Comparison of ENCODE assay signal across 8 mouse cellular contexts in genomic region chr14:47648706-47649630, GRCm38 (mm10). TPM values are rescaled to one million over a fixed set of nuclear protein-coding genes. Genes with fewer than 3 reads are reported as not detected.
DNase-seq lines count a peak whose midpoint lies in the region; ATAC-seq and TF ChIP-seq lines count a peak whose summit lies in the region.

No protein-coding gene starts in this region.

- TF ChIP-seq RAD21 in CH12.LX (IDR thresholded peaks at IDR 0.05; ENCODE audit: low read depth, low read length), result no peak

- H3K36me3 ChIP-seq in CH12.LX (replicated peaks in 1 of 2; ENCODE audit: control insufficient read depth in 1 of 2, insufficient read depth in 1 of 2, low read length in 1 of 2), result peaks cover 0 to 4% of the 10 kb centered on the region in 2 experiments
- H3K36me3 ChIP-seq in forebrain, embryonic 13.5 days (ENCODE audit: poor library complexity, severe bottlenecking), result no peaks in the 10 kb centered on the region
- no peaks in the 10 kb centered on the region for H3K36me3 ChIP-seq in liver, postnatal 0 days (replicated peaks; ENCODE audit: insufficient read depth, low read length)
- no peaks in the 10 kb centered on the region for H3K36me3 ChIP-seq in neural tube, embryonic 14.5 days (ENCODE audit: control insufficient read depth, insufficient read depth, low read length)
- no peaks in the 10 kb centered on the region for H3K36me3 ChIP-seq in testis, adult 2 months (ENCODE audit: control insufficient read depth, insufficient read depth, low read length)

- dilution Hi-C loops in CH12.LX (cut with MboI; ENCODE audit: extremely low pct_ligation_motif_present, extremely low pct_unique_long_range_greater_than_20kb, low sequenced_read_pairs), result no loop called here

- peak; percentile 49 for DNase-seq in CH12.LX (ENCODE audit: extremely low read depth)
- DNase-seq in c-Kit-positive CD71-positive TER-119-positive erythroid progenitor cells, embryonic 14.5 days (ENCODE audit: low spot score), result peak; percentile 41
- DNase-seq in heart, postnatal 10 days, result peak; percentile 85 to 89
- peak; percentile 75 for DNase-seq in layer of hippocampus, adult 11-12 months (ENCODE audit: low spot score)
- DNase-seq in liver, postnatal 0 days, result peak; percentile 80

- H3K4me3 ChIP-seq in CH12.LX (replicated peaks in 1 of 3; ENCODE audit: low read depth in 2 of 3, low read length in 2 of 3, poor library complexity in 1 of 3), result peak overlapping the region; percentile 69 to 99 (median 88)
- H3K4me3 ChIP-seq in forebrain, embryonic 13.5 days, result peak overlapping the region; percentile 95
- peak overlapping the region; percentile 78 for H3K4me3 ChIP-seq in liver, postnatal 0 days (ENCODE audit: low read depth, low read length)
- H3K4me3 ChIP-seq in neural tube, embryonic 14.5 days (ENCODE audit: low read depth, low read length), result peak overlapping the region; percentile 99
- peak overlapping the region; percentile 76 for H3K4me3 ChIP-seq in testis, adult 2 months (ENCODE audit: control insufficient read depth, low read depth, low read length)

- no peak for TF ChIP-seq CTCF in CH12.LX (conservative IDR thresholded peaks at IDR 0.05 in 1 of 2, IDR thresholded peaks at IDR 0.05 in 1 of 2; ENCODE audit: low read depth in 2 of 2, low read length in 2 of 2)
- TF ChIP-seq CTCF in liver, postnatal 0 days (IDR thresholded peaks at IDR 0.05; ENCODE audit: low read depth), result no peak
- TF ChIP-seq CTCF in testis, adult 2 months (IDR thresholded peaks at IDR 0.05; ENCODE audit: control insufficient read depth, insufficient read depth, insufficient replicate concordance, low read depth, low read length), result no peak

- TF ChIP-seq POLR2A in CH12.LX (IDR thresholded peaks at IDR 0.05; ENCODE audit: low read depth, low read length), result peak; percentile 73
- TF ChIP-seq POLR2A in testis, adult 2 months (IDR thresholded peaks at IDR 0.05; ENCODE audit: control insufficient read depth, low read depth, low read length), result no peak

- in situ Hi-C loops in CH12.LX (cut with MboI; ENCODE audit: low pct_ligation_motif_present, low pct_unique_long_range_greater_than_20kb, low sequenced_read_pairs), result no loop called here

- peaks cover 2 to 33% of the 10 kb centered on the region in 2 experiments; a peak in 3 of 4 replicates for H3K4me1 ChIP-seq in CH12.LX (ENCODE audit: control insufficient read depth in 1 of 2, insufficient read depth in 2 of 2)
- peaks cover 27% of the 10 kb centered on the region for H3K4me1 ChIP-seq in forebrain, embryonic 13.5 days
- peaks cover 15% of the 10 kb centered on the region; the same call in 1 of the 2 replicates for H3K4me1 ChIP-seq in liver, postnatal 0 days (ENCODE audit: insufficient read depth)
- H3K4me1 ChIP-seq in neural tube, embryonic 14.5 days (ENCODE audit: control insufficient read depth, insufficient read depth, low read length), result peaks cover 7% of the 10 kb centered on the region
- peaks cover 12% of the 10 kb centered on the region for H3K4me1 ChIP-seq in testis, adult 2 months (ENCODE audit: control insufficient read depth, insufficient read depth, low read length)

- H3K27ac ChIP-seq in CH12.LX (ENCODE audit: insufficient read depth, low read depth), result peak overlapping the region; percentile 37
- peak overlapping the region; percentile 79 for H3K27ac ChIP-seq in forebrain, embryonic 13.5 days
- peak overlapping the region; percentile 91 for H3K27ac ChIP-seq in liver, postnatal 0 days (ENCODE audit: low read depth)
- H3K27ac ChIP-seq in neural tube, embryonic 14.5 days (ENCODE audit: low read depth, low read length), result peak overlapping the region; percentile 85
- H3K27ac ChIP-seq in testis, adult 2 months (ENCODE audit: control insufficient read depth, insufficient read depth, low read depth, low read length), result no peak overlapping the region

- ATAC-seq in forebrain, embryonic 13.5 days, result peak; percentile 95
- peak; percentile 91 for ATAC-seq in liver, postnatal 0 days
- peak; percentile 96 for ATAC-seq in neural tube, embryonic 14.5 days (ENCODE audit: low read depth)

- intact Hi-C loops in heart, postnatal 10 days (cut with DNase I), result no loop called here

- no peaks in the 10 kb centered on the region for H3K9me3 ChIP-seq in CH12.LX (replicated peaks; ENCODE audit: low read length)
- H3K9me3 ChIP-seq in forebrain, embryonic 13.5 days (replicated peaks), result no peaks in the 10 kb centered on the region
- H3K9me3 ChIP-seq in liver, postnatal 0 days (ENCODE audit: low read length), result no peaks in the 10 kb centered on the region
- no peaks in the 10 kb centered on the region for H3K9me3 ChIP-seq in neural tube, embryonic 14.5 days (ENCODE audit: control insufficient read depth, low read length)

- H3K79me2 ChIP-seq in CH12.LX (replicated peaks; ENCODE audit: control insufficient read depth, extremely low read depth, insufficient read depth, poor library complexity, severe bottlenecking), result peaks cover 31% of the 10 kb centered on the region

- H3K27me3 ChIP-seq in CH12.LX (replicated peaks), result no peaks in the 10 kb centered on the region
- H3K27me3 ChIP-seq in forebrain, embryonic 13.5 days, result peaks cover 9% of the 10 kb centered on the region; the same call in 1 of the 2 replicates
- H3K27me3 ChIP-seq in liver, postnatal 0 days (ENCODE audit: insufficient read depth, low read length), result no peaks in the 10 kb centered on the region
- H3K27me3 ChIP-seq in neural tube, embryonic 14.5 days (ENCODE audit: control insufficient read depth, insufficient read depth, low read length), result no peaks in the 10 kb centered on the region
- H3K27me3 ChIP-seq in testis, adult 2 months (ENCODE audit: control insufficient read depth, insufficient read depth, low read length), result no peaks in the 10 kb centered on the region

- TF ChIP-seq EP300 in CH12.LX (IDR thresholded peaks at IDR 0.05; ENCODE audit: low read length), result no peak
- no peak for TF ChIP-seq EP300 in liver, postnatal 0 days (IDR thresholded peaks at IDR 0.05; ENCODE audit: low read depth)

- WGBS in forebrain, embryonic 13.5 days, result 1% methylated on average over 55 of the region's 82 CpGs
- WGBS in liver, postnatal 0 days (ENCODE audit: insufficient replicate concordance), result 2% methylated on average over 38 of the region's 82 CpGs
- WGBS in neural tube, embryonic 14.5 days, result under 1% methylated on average over 51 of the region's 82 CpGs

- H3K9ac ChIP-seq in CH12.LX (ENCODE audit: insufficient read depth, low read depth), result peak overlapping the region; percentile 66
- H3K9ac ChIP-seq in forebrain, embryonic 13.5 days, result peak overlapping the region; percentile 94
- H3K9ac ChIP-seq in liver, postnatal 0 days (replicated peaks), result peak overlapping the region; percentile 76
- H3K9ac ChIP-seq in neural tube, embryonic 14.5 days (replicated peaks; ENCODE audit: low read depth, low read length), result peak overlapping the region; percentile 96

- H3K4me2 ChIP-seq in CH12.LX (ENCODE audit: insufficient read depth, low read depth, poor library complexity, severe bottlenecking), result peak overlapping the region; percentile 83
- H3K4me2 ChIP-seq in forebrain, embryonic 13.5 days, result peak overlapping the region; percentile 78
- H3K4me2 ChIP-seq in liver, postnatal 0 days (ENCODE audit: low read depth, low read length), result peak overlapping the region; percentile 84
- peak overlapping the region; percentile 78 for H3K4me2 ChIP-seq in neural tube, embryonic 14.5 days (ENCODE audit: low read depth, low read length)

TF ChIP-seq in CH12.LX, 34 proteins besides CTCF, POLR2A, EP300 and RAD21 (continues in another document):
- TF ChIP-seq MEF2A (IDR thresholded peaks at IDR 0.05; ENCODE audit: borderline replicate concordance, low read depth, low read length), result no peak
- TF ChIP-seq NELFE (IDR thresholded peaks at IDR 0.05; ENCODE audit: low read depth, low read length), result peak; percentile 72
- no peak for TF ChIP-seq USF2 (conservative IDR thresholded peaks at IDR 0.05; ENCODE audit: low read depth, low read length)
- no peak for TF ChIP-seq MAZ (IDR thresholded peaks at IDR 0.05; ENCODE audit: low read depth, low read length)
- peak; percentile 77; the same call in 1 of the 2 replicates for TF ChIP-seq SIN3A (IDR thresholded peaks at IDR 0.05; ENCODE audit: low read length)
- TF ChIP-seq MAFK (IDR thresholded peaks at IDR 0.05; ENCODE audit: insufficient replicate concordance, low read length), result no peak
- peak; percentile 29; the same call in 1 of the 2 replicates for TF ChIP-seq HCFC1 (IDR thresholded peaks at IDR 0.05; ENCODE audit: low read depth, low read length)
- TF ChIP-seq E2F4 (IDR thresholded peaks at IDR 0.05; ENCODE audit: insufficient replicate concordance, low read depth, low read length), result no peak
- peak; percentile 39; the same call in 1 of the 2 replicates for TF ChIP-seq ELF1 (IDR thresholded peaks at IDR 0.05; ENCODE audit: low read depth, low read length)
- TF ChIP-seq IRF4 (IDR thresholded peaks at IDR 0.05; ENCODE audit: low read depth, low read length), result no peak
- no peak for TF ChIP-seq CHD2 (IDR thresholded peaks at IDR 0.05; ENCODE audit: low read length)
- no peak for TF ChIP-seq JUND (conservative IDR thresholded peaks at IDR 0.05; ENCODE audit: low read depth, low read length)
- TF ChIP-seq ZC3H11A (IDR thresholded peaks at IDR 0.05; ENCODE audit: low read depth, low read length), result no peak
- TF ChIP-seq ETS1 (conservative IDR thresholded peaks at IDR 0.05; ENCODE audit: low read depth, low read length), result no peak
- no peak for TF ChIP-seq ZKSCAN1 (IDR thresholded peaks at IDR 0.05; ENCODE audit: borderline replicate concordance, low read depth, low read length)
- peak; percentile 69; the same call in 1 of the 2 replicates for TF ChIP-seq TCF12 (IDR thresholded peaks at IDR 0.05; ENCODE audit: low read depth, low read length)
- TF ChIP-seq BHLHE40 (IDR thresholded peaks at IDR 0.05; ENCODE audit: low read depth, low read length), result peak; percentile 77
- no peak; the same call in 1 of the 2 replicates for TF ChIP-seq RCOR1 (conservative IDR thresholded peaks at IDR 0.05; ENCODE audit: low read depth, low read length)
- no peak for TF ChIP-seq TBP (conservative IDR thresholded peaks at IDR 0.05; ENCODE audit: low read depth, low read length)
- TF ChIP-seq USF1 (IDR thresholded peaks at IDR 0.05; ENCODE audit: low read depth, low read length), result no peak; the same call in 1 of the 2 replicates
- 0 out of 2 replicates have a peak, but pooled peaks have one; percentile 84 for TF ChIP-seq UBTF (IDR thresholded peaks at IDR 0.05; ENCODE audit: low read depth, low read length)

RNA-seq across cellular contexts. Expression of gene Ktn1, which starts 0.7 kb away (rescaled TPM):
- total RNA-seq in CH12.LX (2012; rRNA removed), result 19.8 and 23.2 TPM in 2 replicates
- 25.6 and 31.1 TPM in 2 replicates for total RNA-seq in CH12.LX (2014; rRNA removed)
- 56.5 and 69.7 TPM in 2 replicates for polyA plus RNA-seq in CH12.LX (2012; ENCODE audit: insufficient read length, low read depth)
- polyA plus RNA-seq in forebrain, embryonic 13.5 days (2015; fragmentation: Nextera tagmentation; extraction: Ambion mirVana), result 72.7 and 75.1 TPM in 2 replicates
- 100 to 1,000 TPM; 146 to 167 TPM for total RNA-seq in heart, postnatal 10 days (2021)
- 16.7 and 17.4 TPM in 2 replicates for polyA plus RNA-seq in liver, postnatal 0 days (2015; fragmentation: Nextera tagmentation; extraction: Ambion mirVana)
- 88.7 and 93.6 TPM in 2 replicates for polyA plus RNA-seq in neural tube, embryonic 14.5 days (2014; fragmentation: Nextera tagmentation; extraction: Ambion mirVana)
- 1.1 and 1.2 TPM in 2 replicates for polyA plus RNA-seq in testis, adult 2 months (2012; rRNA removed)
